Mouse (Mus musculus) stomach, postnatal 0 days (tissue): ENCODE results near the gene Hdac1. TPM values are rescaled to one million over a fixed set of nuclear protein-coding genes. Genes with fewer than 3 reads are reported as not detected.

Experiments used
- ATAC-seq: fragments of 200-750 bp; cut with Nextera tagmentation; 2 replicates; pipeline ENCODE4 v1.8.0; 2017; ENCODE audit not compliant: low FRiP score, low TSS enrichment
- DNase-seq: peaks from one replicate; pipeline ENCODE4 v3.0.0-alpha.2; 2016; ENCODE audit warnings: low spot score
- H3K27ac ChIP-seq: fragments of 300-500 bp; sonication (generic); replicated peaks from 2 replicates; pipeline ENCODE4 v1.5.1; 2014; ENCODE audit warnings: mild to moderate bottlenecking, control low read depth
- H3K27me3 ChIP-seq: fragments of 300-500 bp; sonication (generic); 2 replicates; pipeline ENCODE4 v1.6.1; 2014; ENCODE audit warnings: low read length; ENCODE audit not compliant: control insufficient read depth, insufficient read depth
- H3K36me3 ChIP-seq: fragments of 300-500 bp; sonication (generic); 2 replicates; pipeline ENCODE4 v1.6.1; 2014; ENCODE audit warnings: low read length, mixed read lengths; ENCODE audit not compliant: control insufficient read depth, insufficient read depth
- H3K4me1 ChIP-seq: fragments of 300-500 bp; sonication (generic); replicated peaks from 2 replicates; pipeline ENCODE4 v1.6.1; 2014; ENCODE audit warnings: antibody characterized with exemption; ENCODE audit not compliant: control insufficient read depth, insufficient read depth
- H3K4me2 ChIP-seq: fragments of 300-500 bp; sonication (generic); replicated peaks from 2 replicates; pipeline ENCODE4 v1.6.1; 2014; ENCODE audit warnings: low read depth, mild to moderate bottlenecking, control low read depth, moderate library complexity
- H3K4me3 ChIP-seq: fragments of 300-500 bp; sonication (generic); 2 replicates; pipeline ENCODE4 v1.5.1; 2014; ENCODE audit warnings: low read depth, low read length, control low read depth
- H3K9ac ChIP-seq: fragments of 300-500 bp; sonication (generic); 2 replicates; pipeline ENCODE4 v1.6.1; 2014; ENCODE audit warnings: mild to moderate bottlenecking, low read length, control low read depth, mixed read lengths
- H3K9me3 ChIP-seq: fragments of 300-500 bp; sonication (generic); 2 replicates; pipeline ENCODE4 v1.6.1; 2016; ENCODE audit warnings: low read length; ENCODE audit not compliant: control insufficient read depth
- CTCF ChIP-seq: IDR thresholded peaks from 2 replicates; pipeline ENCODE4 v1.5.1; 2016; ENCODE audit warnings: antibody characterized with exemption, low read depth, mild to moderate bottlenecking, moderate library complexity
- EP300 ChIP-seq: optimal IDR thresholded peaks from 2 replicates; pipeline ENCODE3; 2016; ENCODE audit warnings: antibody characterized with exemption
- WGBS: fragments of 180-500 bp; shearing (Covaris S2); extraction: QIAGEN DNeasy Blood & Tissue Kit; methylation state at CpG from one replicate; pipeline ENCODE4 v1.1.7; 2014; 5-methylcytosine and 5-hydroxymethylcytosine counted together
- polyA plus RNA-seq: library from polyadenylated mRNA; unstranded; fragments of >200 nt; fragmentation: Nextera tagmentation; extraction: Ambion mirVana; gene quantifications from 2 replicates; pipeline ENCODE4 v1.2.1, GENCODE M21; 2015

The Hdac1 gene
- polyA plus RNA-seq, 1 experiment from 2014 or later = 110 TPM

DNA sequence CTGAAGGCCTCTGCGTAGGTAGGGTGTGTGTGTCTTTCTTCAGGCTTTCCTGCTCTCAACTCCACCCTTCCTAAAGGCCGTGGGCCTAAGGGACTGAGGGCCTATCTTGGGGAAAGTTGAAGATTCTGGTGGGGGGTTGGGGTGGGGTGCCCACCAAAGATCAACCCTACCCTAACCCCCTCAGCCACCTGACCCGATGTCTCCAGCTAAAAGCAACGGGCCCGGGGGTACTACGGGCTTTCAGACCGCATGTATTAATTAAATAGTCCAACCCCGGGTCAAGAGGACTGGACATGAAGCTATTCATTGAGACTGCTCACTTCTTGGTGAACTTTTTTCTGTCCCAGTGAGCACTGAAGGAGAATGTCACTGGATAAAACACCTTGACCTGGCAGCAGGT is 42.5 kb downstream of the Hdac1 start:
- H3K4me2 ChIP-seq = peak overlapping the region; percentile 86
- 69% methylated on average over 8 of the region's 8 CpGs for WGBS
- peak overlapping the region; percentile 65; the same call in 1 of the 2 replicates for H3K9ac ChIP-seq
- H3K4me3 ChIP-seq = peak overlapping the region; percentile 59
- DNase-seq (no peak), ATAC-seq (no peak)
- no peak for TF ChIP-seq EP300
- no peaks in the 10 kb centered on the region for H3K36me3 ChIP-seq
- H3K9me3 ChIP-seq = no peaks in the 10 kb centered on the region
- H3K4me1 ChIP-seq = peaks cover 4% of the 10 kb centered on the region
- H3K27me3 ChIP-seq = no peaks in the 10 kb centered on the region
- peak overlapping the region; percentile 95 for H3K27ac ChIP-seq

DNA sequence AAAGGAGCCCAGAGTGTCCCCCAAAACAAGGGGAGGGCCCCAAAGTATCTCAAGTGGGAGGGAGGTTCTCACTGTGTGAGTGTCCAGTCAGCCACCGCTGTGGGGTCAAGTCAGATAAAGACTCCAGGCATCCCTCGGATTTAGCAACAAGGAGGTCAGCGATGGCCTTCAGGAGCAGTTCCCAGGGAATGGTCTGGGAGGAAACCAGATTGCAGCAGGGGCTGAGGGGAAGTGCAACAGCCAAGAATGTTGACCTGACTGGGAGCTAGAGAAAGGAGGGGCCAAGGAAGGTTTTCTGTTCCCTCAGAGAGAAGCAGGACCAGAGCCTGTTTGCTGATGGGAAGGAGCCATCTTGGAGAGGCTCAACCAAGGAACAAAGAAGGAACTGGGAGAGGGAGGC is 43.6 kb downstream of the Hdac1 start:
- no peaks in the 10 kb centered on the region for H3K9me3 ChIP-seq
- no peak for ATAC-seq
- WGBS = 70% methylated on average over 3 of the region's 3 CpGs
- TF ChIP-seq CTCF = no peak
- no peak for TF ChIP-seq EP300
- H3K4me2 ChIP-seq = no peak overlapping the region
- H3K27ac ChIP-seq = no peak overlapping the region
- no peaks in the 10 kb centered on the region for H3K27me3 ChIP-seq
- H3K9ac ChIP-seq = no peak overlapping the region
- no peak for DNase-seq
- peaks cover 4% of the 10 kb centered on the region for H3K4me1 ChIP-seq
- H3K36me3 ChIP-seq = no peaks in the 10 kb centered on the region
- H3K4me3 ChIP-seq = no peak overlapping the region

DNA sequence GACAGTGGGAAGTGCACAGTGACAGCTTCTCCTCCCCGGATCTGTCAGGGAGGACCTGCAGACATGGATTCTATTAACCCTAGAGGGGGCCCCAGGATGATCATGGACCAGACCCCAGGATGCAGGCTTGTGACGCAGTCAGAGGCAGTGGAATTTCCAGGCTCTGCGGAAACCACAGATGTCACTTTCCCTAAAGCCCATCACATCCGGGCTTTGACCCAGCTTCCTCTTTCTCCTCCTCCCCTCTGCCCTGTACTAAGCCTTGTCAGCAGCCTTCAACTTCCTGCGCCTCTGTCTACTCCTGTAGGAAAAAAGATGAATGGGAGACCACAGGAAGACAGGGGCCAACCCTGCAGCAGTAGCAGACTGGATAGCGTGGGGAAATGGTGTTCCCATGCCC is 45.9 kb downstream of the Hdac1 start:
- DNase-seq = no peak
- no peaks in the 10 kb centered on the region for H3K9me3 ChIP-seq
- H3K4me1 ChIP-seq = no peaks in the 10 kb centered on the region
- ATAC-seq = no peak
- no peak overlapping the region for H3K4me3 ChIP-seq
- 29% methylated on average over 6 of the region's 6 CpGs for WGBS
- peak overlapping the region; percentile 18; the same call in 1 of the 2 replicates for H3K27ac ChIP-seq
- TF ChIP-seq EP300 = no peak
- no peak for TF ChIP-seq CTCF
- no peak overlapping the region for H3K9ac ChIP-seq
- no peak overlapping the region for H3K4me2 ChIP-seq
- no peaks in the 10 kb centered on the region for H3K27me3 ChIP-seq
- H3K36me3 ChIP-seq = no peaks in the 10 kb centered on the region

DNA sequence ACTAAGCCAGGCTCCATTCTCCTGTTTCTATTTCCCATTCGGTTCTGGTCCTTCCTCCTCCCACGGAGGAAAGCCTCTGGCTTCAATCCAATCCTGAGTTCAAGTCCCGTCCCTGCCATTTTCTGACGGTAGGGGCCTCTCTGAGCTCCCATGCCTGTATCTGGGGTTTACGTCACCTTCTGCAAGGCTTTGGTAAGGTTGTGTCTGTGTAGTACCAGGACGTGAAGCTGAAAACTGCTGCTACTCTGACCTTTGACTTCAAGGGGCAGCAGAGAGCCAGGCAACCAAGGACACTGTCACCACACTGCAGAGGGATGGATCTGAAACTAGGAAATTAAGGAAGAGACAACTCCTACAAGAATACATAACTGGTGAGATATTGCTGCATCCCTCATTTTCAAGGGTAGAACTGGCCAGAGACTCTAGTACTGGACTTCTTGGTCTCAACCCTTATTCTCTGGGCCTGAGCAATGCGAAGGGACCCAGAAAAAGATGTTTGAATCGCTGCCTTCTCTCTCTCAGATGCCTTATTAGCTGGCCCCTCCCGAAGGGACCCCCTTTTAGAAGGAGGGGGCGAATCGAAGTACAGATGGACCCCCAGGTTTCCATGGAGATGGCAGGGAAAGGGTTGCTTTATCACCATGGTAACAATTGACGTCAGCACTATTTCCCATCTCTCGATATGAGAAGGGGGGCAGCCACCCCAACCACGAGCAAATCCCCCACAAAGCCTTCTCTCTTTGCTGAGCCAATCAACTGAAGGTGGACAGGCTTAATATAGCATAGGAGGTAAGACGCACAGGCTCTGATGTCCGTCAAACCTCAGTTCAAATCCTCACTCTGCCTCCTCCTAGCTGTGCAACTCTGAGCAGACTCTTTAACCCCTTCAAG is 46.6 kb downstream of the Hdac1 start:
- H3K9ac ChIP-seq = no peak overlapping the region
- ATAC-seq (no peak), DNase-seq (no peak)
- WGBS = 32% methylated on average over 16 of the region's 16 CpGs
- no peak overlapping the region for H3K4me3 ChIP-seq
- no peaks in the 10 kb centered on the region for H3K36me3 ChIP-seq
- H3K9me3 ChIP-seq = no peaks in the 10 kb centered on the region
- TF ChIP-seq EP300 = no peak
- peak; percentile 48 for TF ChIP-seq CTCF
- no peak overlapping the region; the same call in 1 of the 2 replicates for H3K27ac ChIP-seq
- no peaks in the 10 kb centered on the region for H3K27me3 ChIP-seq
- no peak overlapping the region for H3K4me2 ChIP-seq
- H3K4me1 ChIP-seq = no peaks in the 10 kb centered on the region; the same call in 1 of the 2 replicates

DNA sequence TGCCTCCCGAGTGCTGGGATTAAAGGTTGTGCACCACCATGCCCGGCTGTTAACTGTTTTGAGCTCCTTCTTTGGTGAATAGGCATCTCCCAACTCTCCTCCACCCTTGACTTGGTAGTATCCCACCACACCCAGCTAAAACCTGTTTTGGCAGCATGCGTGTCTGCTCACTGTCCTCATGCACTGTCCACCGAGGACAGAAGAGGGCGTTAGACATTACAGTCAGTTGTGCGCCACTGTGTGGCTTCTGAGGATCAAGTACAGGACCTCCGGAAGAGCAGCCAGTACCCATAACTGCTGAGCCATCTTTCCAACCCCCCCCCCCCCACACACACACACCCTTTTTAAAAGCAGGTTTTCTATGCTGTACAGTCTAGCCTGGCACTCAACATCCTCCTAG is 47.8 kb downstream of the Hdac1 start:
- TF ChIP-seq EP300 = no peak
- TF ChIP-seq CTCF = peak; percentile 59
- Histone ChIP-seq H3K4me2 (no peak overlapping the region), H3K36me3 (no peaks in the 10 kb centered on the region), H3K9me3 (no peaks in the 10 kb centered on the region), H3K9ac (no peak overlapping the region), H3K27ac (no peak overlapping the region), H3K4me1 (no peaks in the 10 kb centered on the region; the same call in 1 of the 2 replicates), H3K4me3 (no peak overlapping the region), H3K27me3 (no peaks in the 10 kb centered on the region)
- 66% methylated on average over 7 of the region's 7 CpGs for WGBS
- no peak for ATAC-seq
- no peak for DNase-seq
